Comparison of ENCODE assay signal across 21 mouse cellular contexts in the genomic region with DNA sequence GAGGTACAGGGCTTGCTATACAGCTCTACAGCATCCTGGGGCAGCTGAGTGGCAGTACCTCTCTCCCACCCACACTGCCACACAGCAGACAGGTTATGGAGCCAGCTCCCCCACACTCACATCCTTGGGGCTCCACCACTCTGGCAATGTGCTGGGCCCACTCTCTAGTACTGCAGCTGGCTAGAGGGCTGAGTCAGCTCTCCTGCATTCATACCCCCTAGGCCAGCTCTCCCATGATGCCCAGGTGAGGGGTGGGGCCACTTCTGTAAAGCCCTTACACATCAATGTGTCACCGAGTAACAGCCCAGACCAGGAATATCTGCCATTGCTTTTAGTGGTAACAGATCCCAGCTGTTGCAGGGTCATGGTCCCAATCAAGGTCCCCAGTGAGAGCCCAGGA.
"Had no signal": no experiment of that assay in that cellular context is flagged by ENCODE, and none has a peak within 500 bp of the region (broad histone marks: within the 10 kb centered on the region; RNA-seq: fewer than 3 reads in every experiment).

No protein-coding gene starts in this region.

- H3K27ac ChIP-seq: kidney, embryonic 15.5 days; limb, embryonic 12.5 days; limb, embryonic 15.5 days; liver, embryonic 14.5 days; macrophage; neural tube, embryonic 12.5 days; neural tube, embryonic 15.5 days; stomach, embryonic 15.5 days had no signal

- H3K27me3 ChIP-seq: kidney, embryonic 15.5 days; limb, embryonic 12.5 days; limb, embryonic 15.5 days; neural tube, embryonic 12.5 days; neural tube, embryonic 15.5 days; stomach, embryonic 15.5 days had no signal

- H3K36me3 ChIP-seq: kidney, embryonic 15.5 days; limb, embryonic 12.5 days; limb, embryonic 15.5 days; neural tube, embryonic 12.5 days; neural tube, embryonic 15.5 days; stomach, embryonic 15.5 days had no signal

- H3K9ac ChIP-seq: kidney, embryonic 15.5 days; limb, embryonic 12.5 days; limb, embryonic 15.5 days; liver, embryonic 14.5 days; liver, postnatal 0 days; lung, embryonic 14.5 days; neural tube, embryonic 12.5 days; neural tube, embryonic 15.5 days; stomach, embryonic 15.5 days had no signal

- H3K4me3 ChIP-seq: kidney, embryonic 15.5 days; limb, embryonic 12.5 days; limb, embryonic 15.5 days; neural tube, embryonic 12.5 days; neural tube, embryonic 15.5 days; stomach, embryonic 15.5 days had no signal

- H3K4me2 ChIP-seq: kidney, embryonic 15.5 days; limb, embryonic 12.5 days; limb, embryonic 15.5 days; liver, embryonic 11.5 days; lung, embryonic 14.5 days; midbrain, embryonic 11.5 days; neural tube, embryonic 12.5 days; neural tube, embryonic 15.5 days; stomach, embryonic 15.5 days had no signal

- H3K9me3 ChIP-seq: kidney, embryonic 15.5 days; limb, embryonic 12.5 days; limb, embryonic 15.5 days; neural tube, embryonic 12.5 days; neural tube, embryonic 15.5 days; stomach, embryonic 15.5 days had no signal

- DNase-seq: kidney, postnatal 14 days; kidney, postnatal 4 days; left cerebral cortex, postnatal 4 days; liver, postnatal 0 days; lung, embryonic 14.5 days; midbrain, embryonic 14.5 days; retina, postnatal 1 day; right cerebral cortex, postnatal 25 days; spleen, adult 18-20 months; thymus, postnatal 25 days had no signal

- H3K4me1 ChIP-seq: kidney, embryonic 15.5 days; limb, embryonic 12.5 days; limb, embryonic 15.5 days; neural tube, embryonic 12.5 days; neural tube, embryonic 15.5 days; stomach, embryonic 15.5 days had no signal

- ATAC-seq: liver, postnatal 0 days; lung, postnatal 0 days had no signal
